Mouse (Mus musculus): Measurements from ENCODE around the gene Zfp13. TPM values are rescaled to one million over a fixed set of nuclear protein-coding genes. Genes with fewer than 3 reads are reported as not detected.

The Zfp13 gene
- polyA plus RNA-seq, 1 experiment, result 3.0 TPM

- peaks cover under 1% of the 10 kb centered on the region; the same call in 1 of the 2 replicates for H3K4me1 ChIP-seq (replicated peaks; ENCODE audit: control insufficient read depth, insufficient read depth, low read length)
- 48% methylated on average over 5 of the region's 5 CpGs for WGBS
- H3K4me3 ChIP-seq (ENCODE audit: control insufficient read depth, insufficient read depth, low read length), result no peak overlapping the region
- TF ChIP-seq POLR2A (IDR thresholded peaks at IDR 0.05; ENCODE audit: control insufficient read depth, extremely low read depth, insufficient read depth, low read length, poor library complexity) (no peak), CTCF (IDR thresholded peaks at IDR 0.05; ENCODE audit: borderline replicate concordance, control insufficient read depth, extremely low read depth, insufficient read depth, low read length, poor library complexity) (no peak)
- H3K27ac ChIP-seq (ENCODE audit: control insufficient read depth, insufficient read depth, low read length), result no peak overlapping the region
- H3K27me3 ChIP-seq (ENCODE audit: control insufficient read depth, insufficient read depth, low read length), result peaks cover 7% of the 10 kb centered on the region; the same call in 1 of the 2 replicates
- H3K36me3 ChIP-seq (ENCODE audit: control insufficient read depth, insufficient read depth, low read length), result no peaks in the 10 kb centered on the region
- no peak for DNase-seq
Measured at GRCm38 (mm10) chr17:23543325-23543724, 56.0 kb downstream of the Zfp13 start.

- 48% methylated on average over 4 of the region's 4 CpGs for WGBS
- Histone ChIP-seq H3K27me3 (ENCODE audit: control insufficient read depth, insufficient read depth, low read length) (peaks cover 8% of the 10 kb centered on the region; the same call in 1 of the 2 replicates), H3K4me1 (replicated peaks; ENCODE audit: control insufficient read depth, insufficient read depth, low read length) (no peaks in the 10 kb centered on the region), H3K36me3 (ENCODE audit: control insufficient read depth, insufficient read depth, low read length) (no peaks in the 10 kb centered on the region), H3K27ac (ENCODE audit: control insufficient read depth, insufficient read depth, low read length) (no peak overlapping the region), H3K4me3 (ENCODE audit: control insufficient read depth, insufficient read depth, low read length) (no peak overlapping the region)
- TF ChIP-seq CTCF (IDR thresholded peaks at IDR 0.05; ENCODE audit: borderline replicate concordance, control insufficient read depth, extremely low read depth, insufficient read depth, low read length, poor library complexity) (no peak), POLR2A (IDR thresholded peaks at IDR 0.05; ENCODE audit: control insufficient read depth, extremely low read depth, insufficient read depth, low read length, poor library complexity) (no peak)
- no peak for DNase-seq
Measured at GRCm38 (mm10) chr17:23542835-23543234, 56.5 kb downstream of the Zfp13 start.

DNA sequence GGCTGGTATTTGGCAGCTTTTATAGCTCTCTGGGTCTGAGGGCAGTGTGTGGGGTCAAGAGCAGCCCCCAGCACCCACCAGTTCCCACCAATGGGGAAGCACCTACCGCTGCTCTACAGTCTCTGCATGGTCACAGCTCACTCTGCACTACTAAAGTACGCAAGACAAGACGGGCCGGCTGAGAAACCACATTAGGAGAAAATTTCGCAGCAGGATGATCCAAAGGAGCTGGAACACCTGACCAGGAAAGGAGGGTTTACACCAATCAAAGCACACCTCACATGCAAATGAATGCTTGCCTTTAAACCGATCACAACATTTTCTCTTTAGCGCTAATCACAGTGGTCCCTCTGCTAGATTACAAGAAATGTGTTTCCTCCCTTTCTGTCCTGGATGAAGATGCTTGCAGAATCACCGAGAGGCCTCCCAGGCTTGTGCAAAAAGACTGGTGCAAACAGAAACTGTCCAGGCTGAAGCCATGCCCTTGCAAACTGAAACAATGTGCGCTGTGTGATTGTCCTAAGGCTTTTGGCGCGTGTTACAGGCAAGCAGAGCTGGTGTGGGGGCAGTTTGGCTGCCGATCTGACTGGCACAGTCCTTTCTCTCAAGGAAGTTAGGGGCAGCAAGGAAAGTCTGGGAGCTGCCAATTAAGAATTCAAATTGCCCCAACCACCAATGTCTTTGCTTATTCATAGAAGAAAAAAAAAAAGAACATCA is 57.1 kb downstream of the Zfp13 start:
- no peaks in the 10 kb centered on the region for H3K4me1 ChIP-seq (replicated peaks; ENCODE audit: control insufficient read depth, insufficient read depth, low read length)
- DNase-seq, result no peak
- H3K27me3 ChIP-seq (ENCODE audit: control insufficient read depth, insufficient read depth, low read length), result peaks cover 8% of the 10 kb centered on the region; the same call in 1 of the 2 replicates
- TF ChIP-seq POLR2A (IDR thresholded peaks at IDR 0.05; ENCODE audit: control insufficient read depth, extremely low read depth, insufficient read depth, low read length, poor library complexity), result no peak
- no peak for TF ChIP-seq CTCF (IDR thresholded peaks at IDR 0.05; ENCODE audit: borderline replicate concordance, control insufficient read depth, extremely low read depth, insufficient read depth, low read length, poor library complexity)
- no peak overlapping the region for H3K4me3 ChIP-seq (ENCODE audit: control insufficient read depth, insufficient read depth, low read length)
- H3K27ac ChIP-seq (ENCODE audit: control insufficient read depth, insufficient read depth, low read length), result no peak overlapping the region
- no peaks in the 10 kb centered on the region for H3K36me3 ChIP-seq (ENCODE audit: control insufficient read depth, insufficient read depth, low read length)
- WGBS, result 49% methylated on average over 12 of the region's 12 CpGs

- Histone ChIP-seq H3K36me3 (ENCODE audit: control insufficient read depth, insufficient read depth, low read length) (no peaks in the 10 kb centered on the region), H3K27ac (ENCODE audit: control insufficient read depth, insufficient read depth, low read length) (no peak overlapping the region), H3K27me3 (ENCODE audit: control insufficient read depth, insufficient read depth, low read length) (peaks cover 8% of the 10 kb centered on the region; the same call in 1 of the 2 replicates), H3K4me1 (replicated peaks; ENCODE audit: control insufficient read depth, insufficient read depth, low read length) (no peaks in the 10 kb centered on the region), H3K4me3 (ENCODE audit: control insufficient read depth, insufficient read depth, low read length) (no peak overlapping the region)
- DNase-seq, result no peak
- TF ChIP-seq CTCF (IDR thresholded peaks at IDR 0.05; ENCODE audit: borderline replicate concordance, control insufficient read depth, extremely low read depth, insufficient read depth, low read length, poor library complexity) (no peak), POLR2A (IDR thresholded peaks at IDR 0.05; ENCODE audit: control insufficient read depth, extremely low read depth, insufficient read depth, low read length, poor library complexity) (no peak)
- 81% methylated on average over 31 of the region's 31 CpGs for WGBS
Measured at GRCm38 (mm10) chr17:23540605-23541475, 58.4 kb downstream of the Zfp13 start.

- Histone ChIP-seq H3K4me3 (ENCODE audit: control insufficient read depth, insufficient read depth, low read length) (no peak overlapping the region), H3K27ac (ENCODE audit: control insufficient read depth, insufficient read depth, low read length) (no peak overlapping the region), H3K27me3 (ENCODE audit: control insufficient read depth, insufficient read depth, low read length) (peaks cover 8% of the 10 kb centered on the region; the same call in 1 of the 2 replicates), H3K4me1 (replicated peaks; ENCODE audit: control insufficient read depth, insufficient read depth, low read length) (no peaks in the 10 kb centered on the region), H3K36me3 (ENCODE audit: control insufficient read depth, insufficient read depth, low read length) (no peaks in the 10 kb centered on the region)
- 78% methylated on average over 3 of the region's 3 CpGs for WGBS
- no peak for DNase-seq
- TF ChIP-seq POLR2A (IDR thresholded peaks at IDR 0.05; ENCODE audit: control insufficient read depth, extremely low read depth, insufficient read depth, low read length, poor library complexity) (no peak), CTCF (IDR thresholded peaks at IDR 0.05; ENCODE audit: borderline replicate concordance, control insufficient read depth, extremely low read depth, insufficient read depth, low read length, poor library complexity) (no peak)
Measured at GRCm38 (mm10) chr17:23540106-23540505, 59.2 kb downstream of the Zfp13 start.

DNA sequence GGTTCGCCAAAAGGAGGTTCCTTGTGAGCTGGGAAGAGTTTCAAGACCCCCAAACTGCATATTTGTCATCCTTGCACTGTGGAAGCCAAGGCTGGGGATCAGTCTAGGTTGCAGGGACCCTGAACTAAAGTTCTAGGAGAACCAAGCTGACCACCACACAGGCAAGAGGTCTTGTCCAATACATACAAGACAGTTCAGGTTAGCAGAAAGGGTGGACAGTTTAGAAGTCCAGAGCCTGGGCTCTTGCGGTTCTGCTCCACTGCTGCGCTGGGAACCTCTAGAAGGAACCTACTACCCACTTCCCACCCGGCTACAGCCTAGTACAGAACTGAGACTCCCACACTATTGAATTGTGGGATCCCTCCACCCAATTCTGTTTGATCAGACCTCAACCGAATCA is 59.7 kb downstream of the Zfp13 start:
- Histone ChIP-seq H3K27me3 (ENCODE audit: control insufficient read depth, insufficient read depth, low read length) (peaks cover 11% of the 10 kb centered on the region), H3K4me3 (ENCODE audit: control insufficient read depth, insufficient read depth, low read length) (no peak overlapping the region), H3K27ac (ENCODE audit: control insufficient read depth, insufficient read depth, low read length) (no peak overlapping the region), H3K4me1 (replicated peaks; ENCODE audit: control insufficient read depth, insufficient read depth, low read length) (no peaks in the 10 kb centered on the region), H3K36me3 (ENCODE audit: control insufficient read depth, insufficient read depth, low read length) (no peaks in the 10 kb centered on the region)
- no peak for DNase-seq
- WGBS, result 89% methylated on average over 5 of the region's 5 CpGs
- TF ChIP-seq POLR2A (IDR thresholded peaks at IDR 0.05; ENCODE audit: control insufficient read depth, extremely low read depth, insufficient read depth, low read length, poor library complexity), result no peak
- no peak for TF ChIP-seq CTCF (IDR thresholded peaks at IDR 0.05; ENCODE audit: borderline replicate concordance, control insufficient read depth, extremely low read depth, insufficient read depth, low read length, poor library complexity)
